Mouse (Mus musculus): Measurements from ENCODE around the gene Shroom3.

Shroom3 gene

GRCm38 (mm10) chr5:92810922-92811533, 127.8 kb downstream of the Shroom3 start:
- DNase-seq: peak; percentile 57

GRCm38 (mm10) chr5:92811761-92812160, 128.5 kb downstream of the Shroom3 start:
- DNase-seq: peak; percentile 51

- DNase-seq: peak; percentile 76
These were observed 129.7 kb downstream of the Shroom3 start for GRCm38 (mm10) chr5:92812936-92813335.

GRCm38 (mm10) chr5:92813562-92813961, 130.3 kb downstream of the Shroom3 start:
- DNase-seq: no peak

GRCm38 (mm10) chr5:92814621-92815020, 131.4 kb downstream of the Shroom3 start:
- DNase-seq: peak; percentile 36

GRCm38 (mm10) chr5:92817122-92817822, 134.0 kb downstream of the Shroom3 start:
- no peak for DNase-seq

GRCm38 (mm10) chr5:92821370-92821769, 138.1 kb downstream of the Shroom3 start:
- DNase-seq: no peak

GRCm38 (mm10) chr5:92823495-92823894, 140.3 kb downstream of the Shroom3 start:
- DNase-seq: no peak

GRCm38 (mm10) chr5:92824304-92825009, 141.2 kb downstream of the Shroom3 start:
- no peak for DNase-seq

- no peak for DNase-seq
These were observed 147.2 kb downstream of the Shroom3 start for GRCm38 (mm10) chr5:92830391-92830790.

- no peak for DNase-seq
These were observed 151.3 kb downstream of the Shroom3 start for GRCm38 (mm10) chr5:92834513-92834912.

GRCm38 (mm10) chr5:92837311-92837710, 154.1 kb downstream of the Shroom3 start:
- DNase-seq: no peak

GRCm38 (mm10) chr5:92838351-92838784, 155.1 kb downstream of the Shroom3 start:
- no peak for DNase-seq

- DNase-seq: no peak
These were observed 156.1 kb downstream of the Shroom3 start for GRCm38 (mm10) chr5:92839314-92839713.

- DNase-seq: peak; percentile 49
These were observed 158.2 kb downstream of the Shroom3 start for GRCm38 (mm10) chr5:92841474-92841873.

GRCm38 (mm10) chr5:92842417-92842816, 159.2 kb downstream of the Shroom3 start:
- DNase-seq: peak; percentile 23

GRCm38 (mm10) chr5:92842881-92843280, 159.6 kb downstream of the Shroom3 start:
- DNase-seq: no peak

- DNase-seq: peak; percentile 24
These were observed 160.9 kb downstream of the Shroom3 start for GRCm38 (mm10) chr5:92843850-92844785.

- DNase-seq: no peak
These were observed 166.5 kb downstream of the Shroom3 start for GRCm38 (mm10) chr5:92849743-92850142.

- DNase-seq: no peak
These were observed 167.7 kb downstream of the Shroom3 start for GRCm38 (mm10) chr5:92850925-92851324.

GRCm38 (mm10) chr5:92854983-92855382, 171.7 kb downstream of the Shroom3 start:
- no peak for DNase-seq

- no peak for DNase-seq
These were observed 173.1 kb downstream of the Shroom3 start for GRCm38 (mm10) chr5:92856346-92856745.

GRCm38 (mm10) chr5:92857177-92857576, 173.9 kb downstream of the Shroom3 start:
- no peak for DNase-seq
